ENCODE assay signal across 7 mouse cellular contexts in the genomic region with DNA sequence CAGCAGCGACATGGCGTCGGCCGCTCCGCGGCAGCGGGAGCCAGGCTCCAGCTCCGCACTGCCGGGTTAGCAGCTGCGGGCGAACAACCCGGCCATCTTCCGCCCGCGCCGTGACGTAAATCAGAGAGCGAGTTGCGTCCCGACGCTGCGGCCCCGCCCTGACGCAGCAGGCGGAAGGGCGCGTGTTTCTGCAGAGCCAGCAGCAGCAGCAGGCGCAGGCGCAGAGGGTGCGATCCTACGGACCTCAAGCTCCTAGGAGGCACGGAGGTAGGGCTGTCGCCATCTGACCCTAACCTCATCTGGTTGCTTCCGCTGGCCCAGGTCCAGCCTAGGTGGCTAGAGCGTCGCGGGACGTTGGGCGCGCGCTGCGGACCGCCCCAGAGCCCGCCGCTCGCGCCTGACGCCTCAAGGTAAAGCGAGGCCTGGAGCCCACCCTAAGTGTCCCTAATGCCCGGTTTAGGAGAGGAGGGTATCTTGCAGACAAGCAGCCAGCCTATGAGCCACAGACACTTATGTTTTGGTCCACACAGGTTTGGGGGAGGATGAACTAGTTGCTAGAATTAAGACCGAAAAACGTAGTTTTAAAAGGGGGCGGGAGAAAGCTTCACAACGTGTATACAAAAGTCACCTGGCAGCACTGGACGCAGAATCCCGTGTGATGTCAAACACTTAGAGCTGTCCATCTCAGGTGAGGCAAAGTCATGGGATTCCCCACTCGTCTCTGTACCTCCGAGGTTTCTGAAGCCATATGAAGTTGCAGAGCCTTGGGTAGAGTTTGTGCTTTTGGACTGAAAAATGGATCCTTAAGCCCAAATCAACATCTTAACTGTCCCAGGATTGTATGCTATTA. TPM values are rescaled to one million over a fixed set of nuclear protein-coding genes. Genes with fewer than 3 reads are reported as not detected.
A peak's percentile ranks its signal among the peaks of the same experiment; 100 is the strongest.
DNase-seq lines count a peak whose midpoint lies in the region; ATAC-seq lines count a peak whose summit lies in the region.

Gene Gak (minus strand): TSS at position 122 of the 850 bp plus-strand sequence.
Gene Tmem175 (plus strand): TSS at position 137 of the 850 bp plus-strand sequence.

- peak within 1 kb of the TSS; percentile 79 for H3K4me2 ChIP-seq in embryonic facial prominence, embryonic 12.5 days (replicated peaks)
- peak within 1 kb of the TSS; percentile 91 for H3K4me2 ChIP-seq in limb, embryonic 11.5 days (ENCODE audit: low read depth, severe bottlenecking)
- H3K4me2 ChIP-seq in midbrain, embryonic 14.5 days (ENCODE audit: low read length): peak within 1 kb of the TSS; percentile 95

- H3K4me3 ChIP-seq in embryonic facial prominence, embryonic 12.5 days: peak within 1 kb of the TSS; percentile 96
- peak within 1 kb of the TSS; percentile 74 for H3K4me3 ChIP-seq in limb, embryonic 11.5 days (ENCODE audit: low read depth, low read length)
- peak within 1 kb of the TSS; percentile 95 for H3K4me3 ChIP-seq in midbrain, embryonic 14.5 days (replicated peaks; ENCODE audit: low read depth, low read length)

- peak; percentile 92 for DNase-seq in adrenal gland, postnatal 25 days
- peak; percentile 99 for DNase-seq in heart, adult 11 months
- DNase-seq in kidney, adult 18-20 months: peak; percentile 93
- peak; percentile 93 for DNase-seq in limb, embryonic 11.5 days (ENCODE audit: low spot score)
- peak; percentile 98 for DNase-seq in midbrain, embryonic 14.5 days
- DNase-seq in spleen, adult 18-20 months: peak; percentile 84 to 87

- H3K4me1 ChIP-seq in embryonic facial prominence, embryonic 12.5 days: peaks cover 12% of the 10 kb centered on the region
- H3K4me1 ChIP-seq in limb, embryonic 11.5 days (ENCODE audit: control insufficient read depth, insufficient read depth, low read length): peaks cover 5% of the 10 kb centered on the region; the same call in 1 of the 2 replicates
- peaks cover 16% of the 10 kb centered on the region for H3K4me1 ChIP-seq in midbrain, embryonic 14.5 days (ENCODE audit: control insufficient read depth, insufficient read depth, low read length)

- ATAC-seq in embryonic facial prominence, embryonic 12.5 days (ENCODE audit: insufficient number of reproducible peaks, insufficient read depth, low FRiP score, low TSS enrichment): peak; percentile 93
- peak; percentile 96 for ATAC-seq in limb, embryonic 11.5 days (ENCODE audit: insufficient number of reproducible peaks, low FRiP score, low TSS enrichment, low read depth)
- peak; percentile 96 for ATAC-seq in midbrain, embryonic 14.5 days (ENCODE audit: low FRiP score, low TSS enrichment)

- no peaks in the 10 kb centered on the region for H3K27me3 ChIP-seq in embryonic facial prominence, embryonic 12.5 days
- H3K27me3 ChIP-seq in limb, embryonic 11.5 days (ENCODE audit: control insufficient read depth, insufficient read depth, low read length): no peaks in the 10 kb centered on the region
- no peaks in the 10 kb centered on the region for H3K27me3 ChIP-seq in midbrain, embryonic 14.5 days (ENCODE audit: control insufficient read depth, insufficient read depth, low read length)

- peak within 1 kb of the TSS; percentile 81 for H3K27ac ChIP-seq in embryonic facial prominence, embryonic 12.5 days
- H3K27ac ChIP-seq in limb, embryonic 11.5 days (replicated peaks; ENCODE audit: low read depth, low read length): peak within 1 kb of the TSS; percentile 60; the same call in 1 of the 2 replicates
- peak within 1 kb of the TSS; percentile 90 for H3K27ac ChIP-seq in midbrain, embryonic 14.5 days (replicated peaks; ENCODE audit: low read depth, low read length)

- WGBS in embryonic facial prominence, embryonic 12.5 days: 1% methylated on average over 58 of the region's 58 CpGs
- WGBS in limb, embryonic 11.5 days: under 1% methylated on average over 58 of the region's 58 CpGs
- 1% methylated on average over 58 of the region's 58 CpGs for WGBS in midbrain, embryonic 14.5 days

- no peaks in the 10 kb centered on the region for H3K9me3 ChIP-seq in embryonic facial prominence, embryonic 12.5 days
- no peaks in the 10 kb centered on the region for H3K9me3 ChIP-seq in limb, embryonic 11.5 days (ENCODE audit: control insufficient read depth, low read length)
- no peaks in the 10 kb centered on the region for H3K9me3 ChIP-seq in midbrain, embryonic 14.5 days (ENCODE audit: control insufficient read depth, low read length)

- H3K9ac ChIP-seq in embryonic facial prominence, embryonic 12.5 days: peak within 1 kb of the TSS; percentile 96
- peak within 1 kb of the TSS; percentile 82 for H3K9ac ChIP-seq in limb, embryonic 11.5 days (ENCODE audit: low read length)
- peak within 1 kb of the TSS; percentile 95 for H3K9ac ChIP-seq in midbrain, embryonic 14.5 days (replicated peaks; ENCODE audit: low read length)

- no peaks in the 10 kb centered on the region for H3K36me3 ChIP-seq in embryonic facial prominence, embryonic 12.5 days
- no peaks in the 10 kb centered on the region for H3K36me3 ChIP-seq in limb, embryonic 11.5 days (ENCODE audit: control insufficient read depth, insufficient read depth, low read length)
- H3K36me3 ChIP-seq in midbrain, embryonic 14.5 days (ENCODE audit: control insufficient read depth, insufficient read depth, low read length): no peaks in the 10 kb centered on the region; the same call in 1 of the 2 replicates

RNA-seq across cellular contexts. Expression of gene Gak, which starts in this region (rescaled TPM):
- total RNA-seq in adrenal gland, postnatal 25 days (2021): 86.7 and 95.7 TPM in 2 replicates
- 53.5 and 55.2 TPM in 2 replicates for polyA plus RNA-seq in embryonic facial prominence, embryonic 12.5 days (2016; fragmentation: Nextera tagmentation; extraction: Ambion mirVana)
- 45.9 and 46.4 TPM in 2 replicates for polyA plus RNA-seq in limb, embryonic 11.5 days (2014; fragmentation: Nextera tagmentation; extraction: Ambion mirVana)
- 42.4 and 50.9 TPM in 2 replicates for polyA plus RNA-seq in midbrain, embryonic 14.5 days (2014; fragmentation: Nextera tagmentation; extraction: Ambion mirVana)

RNA-seq across cellular contexts. Expression of gene Tmem175, which starts in this region (rescaled TPM):
- total RNA-seq in adrenal gland, postnatal 25 days (2021): 28.5 and 37.2 TPM in 2 replicates
- polyA plus RNA-seq in embryonic facial prominence, embryonic 12.5 days (2016; fragmentation: Nextera tagmentation; extraction: Ambion mirVana): 22.3 and 22.6 TPM in 2 replicates
- polyA plus RNA-seq in limb, embryonic 11.5 days (2014; fragmentation: Nextera tagmentation; extraction: Ambion mirVana): 16.5 and 18.3 TPM in 2 replicates
- 25.7 and 29.9 TPM in 2 replicates for polyA plus RNA-seq in midbrain, embryonic 14.5 days (2014; fragmentation: Nextera tagmentation; extraction: Ambion mirVana)

Comparison
In these comparisons a context has a peak if more than half of its experiments do, and no peak if none do; other contexts are left out.
1. Peak in every context shown above with its lines: DNase-seq, ATAC-seq, H3K4me3 ChIP-seq and H3K27ac ChIP-seq.